Mouse (Mus musculus): Measurements from ENCODE around the gene Lin54.
A peak's percentile ranks its signal among the peaks of the same experiment; 100 is the strongest.
"Not testable (repeated sequence)": the region's sequence is repeated elsewhere in the genome, so short reads cannot be mapped to it uniquely, and the experiment has no call there.

Lin54 gene

GRCm38 (mm10) chr5:100489340-100489739 lies 11.1 kb downstream of the Lin54 start:
- no peak for DNase-seq (ENCODE audit: low spot score in 2 of 2)

- DNase-seq (ENCODE audit: low spot score in 2 of 2): no peak
These were observed 12.2 kb downstream of the Lin54 start for GRCm38 (mm10) chr5:100488231-100488630.

GRCm38 (mm10) chr5:100487120-100487519 lies 13.3 kb downstream of the Lin54 start:
- no peak for DNase-seq (ENCODE audit: low spot score in 2 of 2)

- DNase-seq (ENCODE audit: low spot score in 2 of 2): no peak
These were observed 16.9 kb downstream of the Lin54 start for GRCm38 (mm10) chr5:100483569-100483968.

GRCm38 (mm10) chr5:100477604-100478003 lies 22.8 kb downstream of the Lin54 start:
- no peak for DNase-seq (ENCODE audit: low spot score in 2 of 2)

GRCm38 (mm10) chr5:100476328-100476727 lies 24.1 kb downstream of the Lin54 start:
- no peak for DNase-seq (ENCODE audit: low spot score in 2 of 2)

GRCm38 (mm10) chr5:100467336-100467735 lies 33.1 kb downstream of the Lin54 start:
- DNase-seq (ENCODE audit: low spot score in 2 of 2): no peak

- DNase-seq (ENCODE audit: low spot score in 2 of 2): no peak
These were observed 33.8 kb downstream of the Lin54 start for GRCm38 (mm10) chr5:100466624-100467023.

- no peak for DNase-seq (ENCODE audit: low spot score in 2 of 2)
These were observed 38.1 kb downstream of the Lin54 start for GRCm38 (mm10) chr5:100462374-100462773.

- no peak for DNase-seq (ENCODE audit: low spot score in 2 of 2)
These were observed 38.9 kb downstream of the Lin54 start for GRCm38 (mm10) chr5:100461526-100461925.

- no peak for DNase-seq (ENCODE audit: low spot score in 2 of 2)
These were observed 41.0 kb downstream of the Lin54 start for GRCm38 (mm10) chr5:100459468-100459867.

GRCm38 (mm10) chr5:100451871-100452270 lies 48.6 kb downstream of the Lin54 start:
- no peak for DNase-seq (ENCODE audit: low spot score in 2 of 2)

- no peak for DNase-seq (ENCODE audit: low spot score in 2 of 2)
These were observed 61.6 kb downstream of the Lin54 start for GRCm38 (mm10) chr5:100438796-100439195.

- DNase-seq (ENCODE audit: low spot score in 2 of 2): no peak
These were observed 62.5 kb downstream of the Lin54 start for GRCm38 (mm10) chr5:100437917-100438316.

- DNase-seq (ENCODE audit: low spot score in 2 of 2): no peak
These were observed 63.4 kb downstream of the Lin54 start for GRCm38 (mm10) chr5:100437086-100437485.

GRCm38 (mm10) chr5:100430966-100431365 lies 69.5 kb downstream of the Lin54 start:
- DNase-seq (ENCODE audit: low spot score in 2 of 2): no peak

- DNase-seq (ENCODE audit: low spot score in 2 of 2): no peak
These were observed 70.4 kb downstream of the Lin54 start for GRCm38 (mm10) chr5:100430076-100430390.

GRCm38 (mm10) chr5:100429344-100430075 lies 70.9 kb downstream of the Lin54 start:
- peak; percentile 88 to 95 for DNase-seq (ENCODE audit: low spot score in 2 of 2)

- DNase-seq (ENCODE audit: low spot score in 2 of 2): no peak
These were observed 71.6 kb downstream of the Lin54 start for GRCm38 (mm10) chr5:100428734-100429343.

GRCm38 (mm10) chr5:100428031-100428733 lies 72.3 kb downstream of the Lin54 start:
- DNase-seq (ENCODE audit: low spot score in 2 of 2): no peak

GRCm38 (mm10) chr5:100427276-100427675 lies 73.2 kb downstream of the Lin54 start:
- no peak for DNase-seq (ENCODE audit: low spot score in 2 of 2)

GRCm38 (mm10) chr5:100425823-100426222 lies 74.6 kb downstream of the Lin54 start:
- not testable (repeated sequence) for DNase-seq (ENCODE audit: low spot score in 2 of 2)

- no peak for DNase-seq (ENCODE audit: low spot score in 2 of 2)
These were observed 76.2 kb downstream of the Lin54 start for GRCm38 (mm10) chr5:100424252-100424651.
